Mouse (Mus musculus) stomach, adult 2 months (tissue): ENCODE results near the gene Calcb. TPM values are rescaled to one million over a fixed set of nuclear protein-coding genes. Genes with fewer than 3 reads are reported as not detected.

Source experiments
- polyA plus RNA-seq: library from polyadenylated mRNA; depleted of rRNA; stranded (reverse); fragments of >200 nt; gene quantifications from 2 replicates; pipeline ENCODE4 v1.2.3, GENCODE M21; 2012; rRNA removed

Gene Calcb
- polyA plus RNA-seq, result 0.82 and 1.3 TPM in 2 replicates

GRCm38 (mm10) chr7:114718300-114718699, at the start of gene Calcb:
TSS of gene Calcb (plus strand) at chr7:114718643.

GRCm38 (mm10) chr7:114743022-114743780, 24.8 kb downstream of the Calcb start, which contains the start of gene Insc:
TSS of gene Insc (plus strand) at chr7:114743694.

Other genes starting within 250 kb of the Calcb start
- 2.3 and 3.4 TPM in 2 replicates for gene Cyp2r1, start 155.7 kb upstream of the Calcb start, polyA plus RNA-seq
- gene Calca, start 82.3 kb upstream of the Calcb start, polyA plus RNA-seq, result 0.48 and 0.74 TPM in 2 replicates
- 1.7 and 2.2 TPM in 2 replicates for gene Insc, start 25.1 kb downstream of the Calcb start, polyA plus RNA-seq